Mouse (Mus musculus) gastrocnemius, postnatal 36 days (tissue): ENCODE data around the gene Srrm3. TPM values are rescaled to one million over a fixed set of nuclear protein-coding genes. Genes with fewer than 3 reads are reported as not detected.

ENCODE experiments used
- DNase-seq, 2 experiments: peaks; one replicate each; pipeline ENCODE4 v3.0.0; 2022
- intact Hi-C: fragments of 180-260 bp; cut with DNase I; formaldehyde crosslinking; loops from one replicate; pipeline ENCODE4 v1.15.1; 2025
- total RNA-seq, 2 experiments: library from RNA; stranded (reverse); gene quantifications; 2 replicates each; pipeline ENCODE4 v1.2.3; 2021

The Srrm3 gene
- total RNA-seq, 2 experiments from 2014 or later: not detected

- intact Hi-C loops: no loop called here
- no peak for DNase-seq
Measured at GRCm38 (mm10) chr5:135818491-135818890, 11.8 kb downstream of the Srrm3 start.

- no peak for DNase-seq
- intact Hi-C loops: no loop called here
Measured at GRCm38 (mm10) chr5:135822316-135822944, 15.7 kb downstream of the Srrm3 start.

GRCm38 (mm10) chr5:135824517-135824916 lies 17.8 kb downstream of the Srrm3 start:
- intact Hi-C loops: no loop called here
- DNase-seq: no peak

- no peak for DNase-seq
Measured at GRCm38 (mm10) chr5:135826225-135826624, 19.5 kb downstream of the Srrm3 start.

GRCm38 (mm10) chr5:135829381-135829780 lies 22.7 kb downstream of the Srrm3 start:
- no peak for DNase-seq
- intact Hi-C loops: no loop called here

More at GRCm38 (mm10) chr5:135826225-135826624, 19.5 kb downstream of the Srrm3 start:
- intact Hi-C loops: no loop called here

GRCm38 (mm10) chr5:135832729-135833128 lies 26.0 kb downstream of the Srrm3 start:
- no peak for DNase-seq
- intact Hi-C loops: no loop called here

- peak in 1 of 2 experiments; percentile 40 for DNase-seq
- intact Hi-C loops: no loop called here
Measured at GRCm38 (mm10) chr5:135834769-135835491, 28.2 kb downstream of the Srrm3 start.

GRCm38 (mm10) chr5:135835492-135835858 lies 28.8 kb downstream of the Srrm3 start:
- intact Hi-C loops: no loop called here
- DNase-seq: no peak

GRCm38 (mm10) chr5:135835981-135836380 lies 29.3 kb downstream of the Srrm3 start:
- no peak for DNase-seq
- intact Hi-C loops: no loop called here

- DNase-seq: no peak
- intact Hi-C loops: no loop called here
Measured at GRCm38 (mm10) chr5:135841651-135842050, 35.0 kb downstream of the Srrm3 start.

- intact Hi-C loops: no loop called here
- DNase-seq: no peak
Measured at GRCm38 (mm10) chr5:135843418-135843817, 36.7 kb downstream of the Srrm3 start.

GRCm38 (mm10) chr5:135845676-135846320 lies 39.1 kb downstream of the Srrm3 start:
- intact Hi-C loops: no loop called here
- no peak for DNase-seq

GRCm38 (mm10) chr5:135847460-135847859 lies 40.8 kb downstream of the Srrm3 start:
- no peak for DNase-seq
- intact Hi-C loops: no loop called here

- DNase-seq: no peak
- intact Hi-C loops: no loop called here
Measured at GRCm38 (mm10) chr5:135847881-135848280, 41.2 kb downstream of the Srrm3 start.

GRCm38 (mm10) chr5:135851024-135851423 lies 44.3 kb downstream of the Srrm3 start:
- DNase-seq: no peak
- intact Hi-C loops: no loop called here

GRCm38 (mm10) chr5:135851481-135851880 lies 44.8 kb downstream of the Srrm3 start:
- intact Hi-C loops: no loop called here
- DNase-seq: no peak

GRCm38 (mm10) chr5:135852421-135852820 lies 45.7 kb downstream of the Srrm3 start:
- intact Hi-C loops: no loop called here
- no peak for DNase-seq

GRCm38 (mm10) chr5:135853731-135854130 lies 47.0 kb downstream of the Srrm3 start:
- DNase-seq: no peak
- intact Hi-C loops: no loop called here

- DNase-seq: peak; percentile 66 to 68
- intact Hi-C loops: loop anchor here (1.0 to 5.0 kb wide), 3 partner anchors 58 to 238 kb away; no protein-coding TSS in a partner anchor
Measured at GRCm38 (mm10) chr5:135855156-135855555, 48.5 kb downstream of the Srrm3 start.

GRCm38 (mm10) chr5:135866662-135867061 lies 60.0 kb downstream of the Srrm3 start:
- DNase-seq: no peak
- intact Hi-C loops: no loop called here
